Mouse (Mus musculus) frontal cortex, postnatal 25 days (tissue): ENCODE measurements at regions not wholly inside any gene's neighbourhood (a gene's known extent, or its start where the extent isn't known, plus 50 kb on each side); places are given as distances from the start of the nearest gene placed in this dataset.

Experiments
- DNase-seq, 2 experiments: peaks; one replicate each; pipeline ENCODE4 v3.0.0; 2022; ENCODE audit warnings: low spot score in 2 of 2

- DNase-seq = no peak
Measured at GRCm38 (mm10) chr7:142835319-142835718, 92.1 kb upstream of the Ins2 start.

- DNase-seq = no peak
Measured at GRCm38 (mm10) chr7:142830969-142831673, 87.9 kb upstream of the Ins2 start.

GRCm38 (mm10) chr7:142810711-142811110, 67.5 kb upstream of the Ins2 start:
- no peak for DNase-seq

GRCm38 (mm10) chr7:142799424-142799823, 56.2 kb upstream of the Ins2 start:
- peak; percentile 22 to 26 for DNase-seq

GRCm38 (mm10) chr7:142794481-142794880, 51.3 kb upstream of the Ins2 start:
- DNase-seq = no peak
